Mouse (Mus musculus) C2C12 (cell line): Measurements from ENCODE around the gene Grin2a. TPM values are rescaled to one million over a fixed set of nuclear protein-coding genes. Genes with fewer than 3 reads are reported as not detected.

ENCODE experiments used
- H3K27me3 ChIP-seq: one replicate; pipeline ENCODE4 v1.6.1; 2011; ENCODE audit not compliant: control insufficient read depth, insufficient read depth, insufficient read length
- H3K36me3 ChIP-seq: one replicate; pipeline ENCODE4 v1.6.1; 2011; ENCODE audit not compliant: control insufficient read depth, insufficient read depth
- H3K4me3 ChIP-seq: one replicate; pipeline ENCODE4 v1.5.1; 2011; ENCODE audit warnings: mild to moderate bottlenecking, control low read depth; ENCODE audit not compliant: poor library complexity, insufficient read depth, severe bottlenecking
- H3K79me2 ChIP-seq: one replicate; pipeline ENCODE4 v1.6.1; 2011; ENCODE audit not compliant: control insufficient read depth, insufficient read depth
- H3K79me3 ChIP-seq: one replicate; pipeline ENCODE4 v1.6.1; 2011; ENCODE audit warnings: low read depth, control low read depth
- H3ac ChIP-seq: one replicate; pipeline ENCODE3; 2011; ENCODE audit warnings: low read depth; ENCODE audit not compliant: control insufficient read depth, insufficient read length
- CEBPB ChIP-seq: IDR thresholded peaks from one replicate; pipeline ENCODE4 v1.6.1; 2011; ENCODE audit warnings: low read depth, mild to moderate bottlenecking, control low read depth, moderate library complexity
- CTCF ChIP-seq: IDR thresholded peaks from one replicate; pipeline ENCODE4 v1.5.1; 2011; ENCODE audit not compliant: control insufficient read depth, insufficient read depth, insufficient read length
- FOSL1 ChIP-seq: IDR thresholded peaks from one replicate; pipeline ENCODE4 v1.8.0; 2011; ENCODE audit warnings: mild to moderate bottlenecking, low read length; ENCODE audit not compliant: poor library complexity, insufficient read depth, severe bottlenecking
- MAX ChIP-seq: IDR thresholded peaks from one replicate; pipeline ENCODE4 v1.6.1; 2011; ENCODE audit warnings: mild to moderate bottlenecking, control low read depth
- MYOD1 ChIP-seq: IDR thresholded peaks from one replicate; pipeline ENCODE4 v1.6.1; 2011; ENCODE audit warnings: low read depth; ENCODE audit not compliant: control insufficient read depth, insufficient read length
- MYOG ChIP-seq: IDR thresholded peaks from one replicate; pipeline ENCODE4 v1.6.1; 2011; ENCODE audit not compliant: control insufficient read depth, insufficient read length; ENCODE audit errors: extremely low read depth
- USF1 ChIP-seq: IDR thresholded peaks from one replicate; pipeline ENCODE4 v1.6.1; 2011; ENCODE audit warnings: low read depth, mild to moderate bottlenecking, control low read depth, moderate library complexity
- polyA plus RNA-seq: library from polyadenylated mRNA; unstranded; fragments of >200 nt; fragmentation: generic; extraction: Trizol; gene quantifications from one replicate; pipeline ENCODE4 v1.2.1, GENCODE M21; 2012; ENCODE audit warnings: missing spikeins

Gene Grin2a
- polyA plus RNA-seq, 1 experiment: 0.01 TPM

DNA sequence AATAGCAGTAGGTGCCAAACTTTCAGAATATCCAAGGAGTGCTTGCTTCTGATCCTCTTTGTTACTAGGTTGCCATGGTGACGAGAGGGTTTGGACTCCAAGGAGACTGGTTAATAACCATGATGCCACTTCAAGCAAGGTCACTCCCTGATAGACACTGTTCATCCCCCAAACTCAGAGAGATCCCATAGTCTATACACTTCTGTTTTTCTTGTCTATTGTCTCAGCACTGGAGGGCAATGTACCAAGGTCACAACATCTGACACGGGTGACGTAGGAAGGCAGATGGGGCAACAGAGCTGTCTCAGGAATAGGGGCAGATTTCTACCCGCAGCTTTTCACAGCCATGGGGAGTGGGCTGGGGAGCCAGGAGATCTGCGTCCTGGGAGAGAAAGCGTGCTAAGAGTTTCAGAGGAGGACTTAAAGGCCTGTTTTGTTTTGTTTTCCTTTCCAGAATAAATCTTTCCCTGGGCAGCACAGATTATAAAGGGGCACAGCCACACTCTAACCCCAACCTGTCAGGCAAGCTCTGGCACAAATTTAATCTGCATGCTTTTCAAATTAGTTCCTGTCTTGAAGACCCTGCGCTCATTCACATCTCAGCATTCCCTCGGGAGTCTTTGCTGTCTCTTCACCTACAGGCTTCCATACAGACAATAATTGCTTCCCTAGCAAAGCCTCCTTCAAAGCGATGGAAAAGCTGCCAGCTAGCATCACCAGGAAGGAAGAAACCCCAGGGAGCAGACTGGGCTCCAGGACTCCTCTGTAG lies 461.6 kb downstream of the Grin2a start:
- Histone ChIP-seq H3K27me3 (no peaks in the 10 kb centered on the region), H3K4me3 (no peak overlapping the region), H3K79me3 (no peaks in the 10 kb centered on the region), H3ac (no peak overlapping the region), H3K79me2 (no peaks in the 10 kb centered on the region), H3K36me3 (no peaks in the 10 kb centered on the region)
- no peak for TF ChIP-seq USF1
- no peak for TF ChIP-seq CTCF
- no peak for TF ChIP-seq MYOG
- no peak for TF ChIP-seq MYOD1

DNA sequence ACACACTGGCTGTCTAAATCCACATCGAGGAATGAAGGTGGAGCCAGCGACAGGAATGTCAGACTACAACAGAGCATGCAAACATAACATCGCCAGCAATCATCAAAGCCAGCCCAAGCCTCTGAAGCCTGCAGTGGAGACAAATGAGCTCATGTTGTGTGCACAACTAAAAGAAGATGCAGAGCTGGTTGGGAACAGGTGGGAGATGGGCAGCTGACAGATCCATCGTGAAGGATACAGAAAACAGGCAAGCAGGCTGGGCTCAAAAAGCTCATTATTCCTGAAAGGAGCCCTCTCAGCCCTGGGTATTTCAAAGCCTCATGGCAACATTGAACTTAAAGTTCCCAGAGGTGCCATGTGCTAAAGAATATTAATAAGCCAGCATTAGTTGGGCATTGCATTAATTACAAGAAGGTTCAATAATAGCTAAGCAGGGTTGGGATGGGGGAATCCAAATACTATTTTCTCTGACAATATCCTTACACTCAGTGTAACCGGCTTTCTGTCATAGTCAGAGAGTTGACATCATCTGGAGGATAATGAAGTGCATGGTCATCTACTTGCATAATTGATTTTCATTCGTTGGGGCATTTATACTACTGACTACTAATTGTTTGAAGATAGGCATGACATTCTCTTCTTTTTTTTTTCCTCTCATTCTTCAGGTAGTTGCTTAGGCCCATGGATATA lies 462.4 kb downstream of the Grin2a start:
- TF ChIP-seq FOSL1 (no peak), MAX (no peak), USF1 (no peak), MYOG (no peak)
- no peaks in the 10 kb centered on the region for H3K27me3 ChIP-seq
- no peaks in the 10 kb centered on the region for H3K79me3 ChIP-seq
- no peak overlapping the region for H3ac ChIP-seq
- no peaks in the 10 kb centered on the region for H3K79me2 ChIP-seq
- no peaks in the 10 kb centered on the region for H3K36me3 ChIP-seq
- H3K4me3 ChIP-seq: no peak overlapping the region

DNA sequence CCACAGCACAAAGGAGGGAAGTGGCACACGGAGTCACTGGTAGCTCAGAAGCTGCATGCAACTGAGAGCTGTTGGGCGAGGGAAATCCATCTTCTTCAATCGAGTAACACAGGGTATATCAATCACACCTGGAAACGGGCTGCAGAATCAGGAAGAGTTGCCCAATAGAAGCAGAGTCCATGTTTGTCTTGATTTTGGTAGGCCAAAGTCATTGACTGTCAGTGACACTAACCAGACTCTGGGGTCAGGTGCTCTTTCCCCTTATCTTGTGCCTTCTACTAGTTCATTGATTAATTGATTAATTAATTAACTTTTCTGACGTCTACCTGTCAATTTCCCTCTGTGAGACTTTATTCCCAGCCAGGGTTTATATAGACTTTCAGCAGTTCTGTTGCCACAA lies 468.1 kb downstream of the Grin2a start:
- no peak overlapping the region for H3ac ChIP-seq
- no peak for TF ChIP-seq MAX
- no peak for TF ChIP-seq CTCF
- no peaks in the 10 kb centered on the region for H3K36me3 ChIP-seq
- H3K79me2 ChIP-seq: no peaks in the 10 kb centered on the region
- H3K27me3 ChIP-seq: no peaks in the 10 kb centered on the region
- H3K4me3 ChIP-seq: no peak overlapping the region
- no peaks in the 10 kb centered on the region for H3K79me3 ChIP-seq

DNA sequence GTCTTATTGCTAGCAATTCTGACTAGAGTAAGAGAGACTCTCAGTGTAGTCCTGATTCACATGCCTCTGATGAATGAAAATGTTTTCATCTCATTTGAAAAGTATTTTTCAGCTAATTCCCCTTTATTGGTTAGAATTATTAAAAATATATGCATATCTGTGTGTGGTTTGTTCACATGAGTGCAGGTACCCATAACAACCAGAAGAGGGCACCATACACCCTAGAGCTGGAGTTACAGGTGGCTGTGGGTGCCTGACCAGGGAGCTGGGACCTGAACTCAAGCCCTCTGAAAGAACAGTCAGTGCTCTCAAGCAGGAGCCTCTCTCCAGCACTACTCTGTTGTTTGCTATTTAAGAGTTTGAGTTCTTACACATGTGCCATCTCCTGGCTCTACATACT lies 472.0 kb downstream of the Grin2a start:
- no peak for TF ChIP-seq MYOD1
- no peak for TF ChIP-seq CTCF
- no peak for TF ChIP-seq MYOG
- TF ChIP-seq MAX: no peak
- no peak for TF ChIP-seq USF1
- no peak for TF ChIP-seq FOSL1
- TF ChIP-seq CEBPB: no peak
- no peak overlapping the region for H3ac ChIP-seq
- no peaks in the 10 kb centered on the region for H3K79me3 ChIP-seq
- no peaks in the 10 kb centered on the region for H3K79me2 ChIP-seq
- H3K4me3 ChIP-seq: no peak overlapping the region
- no peaks in the 10 kb centered on the region for H3K36me3 ChIP-seq
- H3K27me3 ChIP-seq: no peaks in the 10 kb centered on the region

Other genes with a start within 250 kb of the Grin2a start
- 0.15 TPM for gene Rpl39l, start 174.7 kb upstream of the Grin2a start, polyA plus RNA-seq
- 0.06 TPM for gene Atf7ip2, start 197.2 kb upstream of the Grin2a start, polyA plus RNA-seq